ENCODE assay signal across 29 mouse cellular contexts in the genomic region with DNA sequence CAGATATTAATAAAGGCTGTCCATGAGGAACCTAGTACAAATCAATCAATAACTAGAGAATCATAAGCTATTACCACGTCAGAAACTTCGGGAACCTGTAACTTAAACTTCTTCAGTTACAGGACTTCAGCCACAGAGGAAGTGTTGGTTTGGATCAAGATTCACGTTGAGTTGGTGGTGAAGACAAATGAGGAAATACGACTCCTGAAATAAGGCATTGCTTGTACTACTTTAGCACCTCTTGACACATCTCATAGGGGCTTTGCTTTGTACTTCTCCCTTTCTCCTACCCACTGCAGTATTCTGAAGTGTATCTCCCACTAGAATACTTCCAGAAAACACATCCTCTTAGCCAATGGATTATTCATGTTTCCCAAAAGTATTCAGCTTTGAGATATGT. TPM values are rescaled to one million over a fixed set of nuclear protein-coding genes. Genes with fewer than 3 reads are reported as not detected.
"Had no signal": no experiment of that assay in that cellular context is flagged by ENCODE, and none has a peak within 500 bp of the region (broad histone marks: within the 10 kb centered on the region; RNA-seq: fewer than 3 reads in every experiment).

No protein-coding gene starts in this region.

RNA-seq across cellular contexts. Expression of a gene that starts 0.4 kb away (rescaled TPM):
- total RNA-seq: forebrain, postnatal 0 days; gastrocnemius, adult 18-20 months; gastrocnemius, adult 2 months; gastrocnemius, adult 8-10 months; gastrocnemius, postnatal 10 days; gastrocnemius, postnatal 14 days; gastrocnemius, postnatal 25 days; gastrocnemius, postnatal 36 days; gastrocnemius, postnatal 4 days; heart, adult 18-20 months; heart, adult 2 months; heart, adult 8-10 months had no signal
- polyA plus RNA-seq: cortical plate, adult 2 months; embryonic facial prominence, embryonic 10.5 days; embryonic facial prominence, embryonic 11.5 days; embryonic facial prominence, embryonic 12.5 days; embryonic facial prominence, embryonic 13.5 days; embryonic facial prominence, embryonic 14.5 days; embryonic facial prominence, embryonic 15.5 days; erythroblast, embryonic 14.5 days; forebrain, embryonic 10.5 days; forebrain, embryonic 11.5 days; forebrain, embryonic 12.5 days; forebrain, embryonic 13.5 days; forebrain, embryonic 14.5 days; forebrain, embryonic 15.5 days; forebrain, embryonic 16.5 days; forebrain, postnatal 0 days; frontal cortex, adult 2 months; heart, adult 2 months had no signal

RNA-seq across cellular contexts. Expression of a gene that starts 8.9 kb away (rescaled TPM):
- total RNA-seq: forebrain, postnatal 0 days; gastrocnemius, adult 18-20 months; gastrocnemius, adult 2 months; gastrocnemius, adult 8-10 months; gastrocnemius, postnatal 10 days; gastrocnemius, postnatal 14 days; gastrocnemius, postnatal 25 days; gastrocnemius, postnatal 36 days; gastrocnemius, postnatal 4 days; heart, adult 18-20 months; heart, adult 2 months; heart, adult 8-10 months had no signal
- polyA plus RNA-seq: cortical plate, adult 2 months; embryonic facial prominence, embryonic 10.5 days; embryonic facial prominence, embryonic 11.5 days; embryonic facial prominence, embryonic 15.5 days; erythroblast, embryonic 14.5 days; forebrain, embryonic 10.5 days; forebrain, embryonic 11.5 days; forebrain, embryonic 13.5 days; forebrain, embryonic 14.5 days; forebrain, embryonic 15.5 days; forebrain, embryonic 16.5 days; forebrain, postnatal 0 days; frontal cortex, adult 2 months had no signal

RNA-seq across cellular contexts. Expression of a gene that starts 17.0 kb away (rescaled TPM):
- total RNA-seq: forebrain, postnatal 0 days; gastrocnemius, adult 18-20 months; gastrocnemius, adult 2 months; gastrocnemius, adult 8-10 months; gastrocnemius, postnatal 10 days; gastrocnemius, postnatal 14 days; gastrocnemius, postnatal 25 days; gastrocnemius, postnatal 36 days; gastrocnemius, postnatal 4 days; heart, adult 18-20 months; heart, adult 2 months; heart, adult 8-10 months had no signal
- polyA plus RNA-seq: cortical plate, adult 2 months; embryonic facial prominence, embryonic 10.5 days; erythroblast, embryonic 14.5 days; forebrain, embryonic 10.5 days; forebrain, embryonic 11.5 days; forebrain, embryonic 12.5 days; forebrain, embryonic 13.5 days; forebrain, embryonic 14.5 days; forebrain, embryonic 15.5 days; forebrain, embryonic 16.5 days; forebrain, postnatal 0 days; frontal cortex, adult 2 months; gonadal fat pad, adult 2 months; heart, adult 2 months had no signal

RNA-seq across cellular contexts. Expression of a gene that starts 17.7 kb away (rescaled TPM):
- total RNA-seq: forebrain, postnatal 0 days had no signal
- polyA plus RNA-seq: embryonic facial prominence, embryonic 10.5 days; embryonic facial prominence, embryonic 11.5 days; embryonic facial prominence, embryonic 12.5 days; embryonic facial prominence, embryonic 13.5 days; erythroblast, embryonic 14.5 days; forebrain, embryonic 10.5 days; forebrain, embryonic 11.5 days; forebrain, embryonic 12.5 days; forebrain, embryonic 13.5 days; forebrain, embryonic 15.5 days; forebrain, embryonic 16.5 days; forebrain, postnatal 0 days; frontal cortex, adult 2 months had no signal

RNA-seq across cellular contexts. Expression of a gene that starts 34.8 kb away (rescaled TPM):
- total RNA-seq: forebrain, postnatal 0 days; gastrocnemius, adult 18-20 months; gastrocnemius, adult 2 months; gastrocnemius, adult 8-10 months; gastrocnemius, postnatal 10 days; gastrocnemius, postnatal 14 days; gastrocnemius, postnatal 25 days; gastrocnemius, postnatal 36 days; gastrocnemius, postnatal 4 days; heart, adult 18-20 months; heart, adult 2 months; heart, adult 8-10 months had no signal
- polyA plus RNA-seq: cortical plate, adult 2 months; embryonic facial prominence, embryonic 10.5 days; embryonic facial prominence, embryonic 11.5 days; embryonic facial prominence, embryonic 12.5 days; erythroblast, embryonic 14.5 days; forebrain, embryonic 10.5 days; forebrain, embryonic 11.5 days; forebrain, embryonic 12.5 days; forebrain, embryonic 13.5 days; forebrain, embryonic 14.5 days; forebrain, embryonic 15.5 days; forebrain, embryonic 16.5 days; forebrain, postnatal 0 days; frontal cortex, adult 2 months; gonadal fat pad, adult 2 months; heart, adult 2 months had no signal
